Mouse (Mus musculus): ENCODE measurements around the gene Stub1. TPM values are rescaled to one million over a fixed set of nuclear protein-coding genes. Genes with fewer than 3 reads are reported as not detected.
"Not testable (repeated sequence)": the region's sequence is repeated elsewhere in the genome, so short reads cannot be mapped to it uniquely, and the experiment has no call there.

Gene Stub1
- polyA plus RNA-seq, 1 experiment from 2014 or later = 336 TPM

GRCm38 (mm10) chr17:25871566-25871965 is 38.4 kb upstream of the Stub1 start:
- DNase-seq (ENCODE audit: low spot score); H3K4me3 ChIP-seq (replicated peaks; ENCODE audit: low read length); H3K9ac ChIP-seq; H3K27ac ChIP-seq; ATAC-seq (ENCODE audit: low FRiP score); H3K27me3 ChIP-seq (ENCODE audit: control insufficient read depth, insufficient read depth, low read length); H3K9me3 ChIP-seq (ENCODE audit: control insufficient read depth, low read length); H3K36me3 ChIP-seq (replicated peaks; ENCODE audit: control insufficient read depth, insufficient read depth); H3K4me2 ChIP-seq (replicated peaks): not testable (repeated sequence)
- peaks cover 24% of the 10 kb centered on the region for H3K4me1 ChIP-seq (replicated peaks; ENCODE audit: control insufficient read depth, insufficient read depth, low read length)

- DNase-seq (ENCODE audit: low spot score) (no peak), ATAC-seq (ENCODE audit: low FRiP score) (no peak)
- Histone ChIP-seq H3K4me2 (replicated peaks) (no peak overlapping the region), H3K9ac (no peak overlapping the region), H3K27ac (no peak overlapping the region), H3K9me3 (ENCODE audit: control insufficient read depth, low read length) (no peaks in the 10 kb centered on the region), H3K27me3 (ENCODE audit: control insufficient read depth, insufficient read depth, low read length) (no peaks in the 10 kb centered on the region), H3K4me1 (replicated peaks; ENCODE audit: control insufficient read depth, insufficient read depth, low read length) (peaks cover 17% of the 10 kb centered on the region), H3K4me3 (replicated peaks; ENCODE audit: low read length) (no peak overlapping the region), H3K36me3 (replicated peaks; ENCODE audit: control insufficient read depth, insufficient read depth) (no peaks in the 10 kb centered on the region)
- 89% methylated on average over 2 of the region's 2 CpGs for WGBS
Observed at GRCm38 (mm10) chr17:25869954-25870353, 36.8 kb upstream of the Stub1 start.

GRCm38 (mm10) chr17:25869498-25869897 is 36.3 kb upstream of the Stub1 start:
- Histone ChIP-seq H3K9me3 (ENCODE audit: control insufficient read depth, low read length) (no peaks in the 10 kb centered on the region), H3K9ac (no peak overlapping the region), H3K4me1 (replicated peaks; ENCODE audit: control insufficient read depth, insufficient read depth, low read length) (peaks cover 17% of the 10 kb centered on the region), H3K36me3 (replicated peaks; ENCODE audit: control insufficient read depth, insufficient read depth) (no peaks in the 10 kb centered on the region), H3K27ac (no peak overlapping the region), H3K27me3 (ENCODE audit: control insufficient read depth, insufficient read depth, low read length) (no peaks in the 10 kb centered on the region), H3K4me2 (replicated peaks) (no peak overlapping the region), H3K4me3 (replicated peaks; ENCODE audit: low read length) (no peak overlapping the region)
- 91% methylated on average over 8 of the region's 8 CpGs for WGBS
- no peak for ATAC-seq (ENCODE audit: low FRiP score)
- DNase-seq (ENCODE audit: low spot score) = no peak

GRCm38 (mm10) chr17:25868601-25869191 is 35.5 kb upstream of the Stub1 start, which contains the start of gene Mcrip2:
Mcrip2 (minus strand) TSS chr17:25868764.
- 0 out of 2 replicates have a peak within 1 kb of the TSS, but pooled peaks have one; percentile 10 for H3K27ac ChIP-seq
- peak within 1 kb of the TSS; percentile 92 for H3K4me2 ChIP-seq (replicated peaks)
- H3K9me3 ChIP-seq (ENCODE audit: control insufficient read depth, low read length) = no peaks in the 10 kb centered on the region
- ATAC-seq (ENCODE audit: low FRiP score) (peak; percentile 88), DNase-seq (ENCODE audit: low spot score) (peak; percentile 77)
- no peaks in the 10 kb centered on the region for H3K36me3 ChIP-seq (replicated peaks; ENCODE audit: control insufficient read depth, insufficient read depth)
- no peaks in the 10 kb centered on the region for H3K27me3 ChIP-seq (ENCODE audit: control insufficient read depth, insufficient read depth, low read length)
- H3K4me3 ChIP-seq (replicated peaks; ENCODE audit: low read length) = peak within 1 kb of the TSS; percentile 72
- H3K4me1 ChIP-seq (replicated peaks; ENCODE audit: control insufficient read depth, insufficient read depth, low read length) = peaks cover 12% of the 10 kb centered on the region
- H3K9ac ChIP-seq = peak within 1 kb of the TSS; percentile 70
- WGBS = under 1% methylated on average over 24 of the region's 24 CpGs

- Histone ChIP-seq H3K9me3 (ENCODE audit: control insufficient read depth, low read length) (no peaks in the 10 kb centered on the region), H3K36me3 (replicated peaks; ENCODE audit: control insufficient read depth, insufficient read depth) (no peaks in the 10 kb centered on the region), H3K9ac (peak overlapping the region; percentile 70), H3K4me1 (replicated peaks; ENCODE audit: control insufficient read depth, insufficient read depth, low read length) (peaks cover 12% of the 10 kb centered on the region), H3K4me3 (replicated peaks; ENCODE audit: low read length) (peak overlapping the region; percentile 72), H3K27me3 (ENCODE audit: control insufficient read depth, insufficient read depth, low read length) (no peaks in the 10 kb centered on the region), H3K4me2 (replicated peaks) (peak overlapping the region; percentile 92), H3K27ac (0 out of 2 replicates have a peak overlapping the region, but pooled peaks have one; percentile 10)
- WGBS = 1% methylated on average over 41 of the region's 42 CpGs
- DNase-seq (ENCODE audit: low spot score) = no peak
- ATAC-seq (ENCODE audit: low FRiP score) = no peak; the same call in 1 of the 2 replicates
Observed at GRCm38 (mm10) chr17:25867836-25868600, 34.8 kb upstream of the Stub1 start.

- H3K9me3 ChIP-seq (ENCODE audit: control insufficient read depth, low read length) = no peaks in the 10 kb centered on the region
- peaks cover 12% of the 10 kb centered on the region for H3K4me1 ChIP-seq (replicated peaks; ENCODE audit: control insufficient read depth, insufficient read depth, low read length)
- H3K36me3 ChIP-seq (replicated peaks; ENCODE audit: control insufficient read depth, insufficient read depth) = no peaks in the 10 kb centered on the region
- peak overlapping the region; percentile 92 for H3K4me2 ChIP-seq (replicated peaks)
- ATAC-seq (ENCODE audit: low FRiP score) (no peak), DNase-seq (ENCODE audit: low spot score) (no peak)
- WGBS = 20% methylated on average over 7 of the region's 7 CpGs
- H3K9ac ChIP-seq = peak overlapping the region; percentile 70; the same call in 1 of the 2 replicates
- no peak overlapping the region for H3K27ac ChIP-seq
- peak overlapping the region; percentile 72 for H3K4me3 ChIP-seq (replicated peaks; ENCODE audit: low read length)
- no peaks in the 10 kb centered on the region for H3K27me3 ChIP-seq (ENCODE audit: control insufficient read depth, insufficient read depth, low read length)
Observed at GRCm38 (mm10) chr17:25867509-25867835, 34.3 kb upstream of the Stub1 start.

- Histone ChIP-seq H3K4me2 (replicated peaks) (no peak overlapping the region), H3K9me3 (ENCODE audit: control insufficient read depth, low read length) (no peaks in the 10 kb centered on the region), H3K27me3 (ENCODE audit: control insufficient read depth, insufficient read depth, low read length) (no peaks in the 10 kb centered on the region), H3K4me3 (replicated peaks; ENCODE audit: low read length) (no peak overlapping the region), H3K27ac (no peak overlapping the region), H3K36me3 (replicated peaks; ENCODE audit: control insufficient read depth, insufficient read depth) (no peaks in the 10 kb centered on the region), H3K4me1 (replicated peaks; ENCODE audit: control insufficient read depth, insufficient read depth, low read length) (peaks cover 18% of the 10 kb centered on the region), H3K9ac (no peak overlapping the region)
- ATAC-seq (ENCODE audit: low FRiP score) (no peak), DNase-seq (ENCODE audit: low spot score) (no peak)
- 96% methylated on average over 3 of the region's 3 CpGs for WGBS
Observed at GRCm38 (mm10) chr17:25866172-25866571, 33.0 kb upstream of the Stub1 start.

GRCm38 (mm10) chr17:25865288-25865687 is 32.1 kb upstream of the Stub1 start:
- Histone ChIP-seq H3K9me3 (ENCODE audit: control insufficient read depth, low read length) (no peaks in the 10 kb centered on the region), H3K4me1 (replicated peaks; ENCODE audit: control insufficient read depth, insufficient read depth, low read length) (peaks cover 26% of the 10 kb centered on the region), H3K9ac (no peak overlapping the region), H3K36me3 (replicated peaks; ENCODE audit: control insufficient read depth, insufficient read depth) (no peaks in the 10 kb centered on the region), H3K4me2 (replicated peaks) (no peak overlapping the region), H3K27me3 (ENCODE audit: control insufficient read depth, insufficient read depth, low read length) (no peaks in the 10 kb centered on the region), H3K4me3 (replicated peaks; ENCODE audit: low read length) (no peak overlapping the region), H3K27ac (no peak overlapping the region)
- DNase-seq (ENCODE audit: low spot score) (no peak), ATAC-seq (ENCODE audit: low FRiP score) (no peak)
- WGBS = 90% methylated on average over 11 of the region's 11 CpGs

GRCm38 (mm10) chr17:25864311-25864710 is 31.1 kb upstream of the Stub1 start:
- ATAC-seq (ENCODE audit: low FRiP score) (no peak), DNase-seq (ENCODE audit: low spot score) (no peak)
- H3K9ac ChIP-seq = no peak overlapping the region
- no peak overlapping the region for H3K27ac ChIP-seq
- no peak overlapping the region for H3K4me3 ChIP-seq (replicated peaks; ENCODE audit: low read length)
- no peaks in the 10 kb centered on the region for H3K9me3 ChIP-seq (ENCODE audit: control insufficient read depth, low read length)
- H3K4me2 ChIP-seq (replicated peaks) = no peak overlapping the region
- H3K36me3 ChIP-seq (replicated peaks; ENCODE audit: control insufficient read depth, insufficient read depth) = no peaks in the 10 kb centered on the region
- 92% methylated on average over 14 of the region's 14 CpGs for WGBS
- H3K4me1 ChIP-seq (replicated peaks; ENCODE audit: control insufficient read depth, insufficient read depth, low read length) = peaks cover 26% of the 10 kb centered on the region
- no peaks in the 10 kb centered on the region for H3K27me3 ChIP-seq (ENCODE audit: control insufficient read depth, insufficient read depth, low read length)
